Mouse (Mus musculus): ENCODE data around the gene 1700037H04Rik.
"Not testable (repeated sequence)": the region's sequence is repeated elsewhere in the genome, so short reads cannot be mapped to it uniquely, and the experiment has no call there.

1700037H04Rik gene

GRCm38 (mm10) chr2:131125157-131125963 lies 34.5 kb downstream of the 1700037H04Rik start:
- DNase-seq = no peak

DNA sequence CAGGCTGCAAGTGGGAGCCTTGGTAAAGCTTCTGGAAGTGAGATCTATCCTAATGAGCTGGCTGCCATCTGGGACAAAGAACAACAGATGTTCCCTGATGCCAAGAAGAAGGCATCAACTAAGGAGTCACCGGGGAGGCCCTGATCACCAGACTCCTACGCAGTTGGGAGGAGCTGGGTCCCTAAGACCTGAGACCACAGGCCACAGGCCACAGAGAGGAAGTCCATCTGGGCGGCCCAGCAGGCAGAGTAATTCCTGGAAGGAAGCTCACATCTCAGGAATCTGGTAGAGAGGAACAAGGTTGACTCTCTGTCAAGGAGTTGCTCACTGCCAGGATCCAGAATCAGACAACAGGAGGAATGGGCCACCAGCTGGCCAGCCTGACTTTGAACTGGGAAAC lies 35.7 kb downstream of the 1700037H04Rik start:
- no peak for DNase-seq

GRCm38 (mm10) chr2:131118968-131119574 lies 40.8 kb downstream of the 1700037H04Rik start:
- no peak for DNase-seq

DNA sequence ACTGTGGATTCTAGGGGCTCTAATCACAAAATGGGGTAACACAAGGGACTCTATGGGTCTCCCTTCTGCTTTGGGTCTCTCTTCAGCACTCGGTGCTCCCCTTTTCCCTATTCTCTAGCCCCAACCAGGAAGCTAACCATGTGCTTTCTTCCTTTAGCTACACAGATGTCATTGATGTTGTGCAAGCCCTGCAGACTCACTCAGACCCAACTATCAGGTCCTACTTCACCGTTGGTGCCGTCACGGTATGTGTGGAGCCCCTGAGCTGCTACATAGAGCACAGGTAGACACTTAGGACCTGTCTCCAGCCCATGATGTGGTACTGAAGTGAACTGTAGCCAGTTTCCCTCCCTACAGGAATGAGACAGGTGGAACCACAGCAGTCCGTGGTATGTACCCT lies 53.9 kb downstream of the 1700037H04Rik start:
- no peak for DNase-seq

DNA sequence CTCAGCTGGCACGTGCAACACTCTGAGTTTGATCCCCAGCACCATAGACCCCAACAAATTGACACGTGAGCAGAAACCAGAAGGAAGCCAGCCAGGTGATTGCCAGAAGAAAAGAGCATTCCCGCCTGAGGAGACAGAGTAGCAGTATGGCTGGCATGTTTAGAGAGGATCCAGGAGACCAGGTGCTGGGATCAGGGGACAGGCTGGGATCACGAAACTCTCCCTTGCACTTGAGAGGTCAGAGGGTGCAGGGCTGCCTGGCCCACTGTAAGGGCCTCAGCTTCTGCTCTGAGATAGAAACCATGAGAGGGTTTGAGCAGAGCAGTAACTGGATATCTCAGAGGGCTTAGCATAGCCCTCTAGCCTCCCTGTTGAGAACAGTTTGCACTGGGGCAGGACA lies 54.8 kb downstream of the 1700037H04Rik start:
- DNase-seq = not testable (repeated sequence)

GRCm38 (mm10) chr2:131104021-131104420 lies 55.9 kb downstream of the 1700037H04Rik start:
- no peak for DNase-seq

DNA sequence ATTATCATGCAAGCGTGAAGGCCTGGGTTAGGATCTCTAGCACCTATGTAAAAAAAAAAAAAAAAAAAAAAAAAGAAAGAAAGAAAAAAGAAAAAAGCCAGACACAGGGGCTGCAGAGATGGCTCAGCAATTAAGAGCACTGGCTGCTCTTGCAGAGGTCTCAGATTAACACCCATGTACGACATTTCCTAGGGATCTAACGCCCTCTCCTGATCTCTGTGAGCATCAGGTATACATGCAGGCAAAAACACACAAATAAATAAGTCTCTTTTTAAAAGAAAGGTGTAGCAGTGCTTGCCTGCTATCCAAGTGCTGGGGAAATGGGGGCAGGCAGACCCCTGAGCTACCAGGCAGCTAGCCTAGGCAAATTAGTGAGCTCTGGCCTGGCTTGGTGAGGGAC lies 58.4 kb downstream of the 1700037H04Rik start:
- no peak for DNase-seq

DNA sequence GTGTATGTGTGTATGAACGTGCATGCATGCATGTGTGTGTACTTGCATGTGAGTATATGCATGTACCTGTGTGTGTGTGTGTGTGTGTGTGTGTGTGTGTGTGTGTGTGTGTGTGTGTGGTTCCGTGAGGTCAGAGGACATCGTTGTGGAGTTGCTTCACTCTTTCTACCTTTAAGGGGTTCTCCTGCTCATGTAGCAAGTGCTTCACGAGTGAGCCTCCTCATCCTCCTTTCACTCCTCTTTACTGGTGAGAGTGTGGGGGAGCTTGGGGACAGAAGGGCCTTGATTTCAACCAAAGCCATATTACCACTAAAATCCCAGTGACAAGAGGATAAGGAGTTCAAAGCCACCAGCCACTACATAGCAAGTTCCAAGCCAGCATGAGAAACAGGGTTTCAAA lies 62.8 kb downstream of the 1700037H04Rik start:
- no peak for DNase-seq
